Mouse (Mus musculus) cerebellum, adult (tissue): ENCODE results near the gene Btrc.
"Not testable (repeated sequence)": the region's sequence is repeated elsewhere in the genome, so short reads cannot be mapped to it uniquely, and the experiment has no call there.

Source experiments
- ATAC-seq: cut with Nextera tagmentation; 2 replicates; pipeline ENCODE4 v1.9.2; 2017; ENCODE audit warnings: mild to moderate bottlenecking, moderate library complexity, mixed read lengths; ENCODE audit not compliant: insufficient number of reproducible peaks, low FRiP score, low TSS enrichment

Btrc gene

GRCm38 (mm10) chr19:45363384-45363926, at the start of gene Btrc:
TSS of gene Btrc (plus strand) at chr19:45363734.
- ATAC-seq = peak; percentile 100

GRCm38 (mm10) chr19:45317473-45317882, 46.1 kb upstream of the Btrc start:
- no peak for ATAC-seq

- no peak for ATAC-seq
These were observed 42.5 kb upstream of the Btrc start for GRCm38 (mm10) chr19:45321062-45321461.

GRCm38 (mm10) chr19:45329039-45329438, 34.5 kb upstream of the Btrc start:
- ATAC-seq = no peak

GRCm38 (mm10) chr19:45329748-45330298, 33.7 kb upstream of the Btrc start:
- no peak for ATAC-seq

- no peak for ATAC-seq
These were observed 26.8 kb upstream of the Btrc start for GRCm38 (mm10) chr19:45336718-45337117.

GRCm38 (mm10) chr19:45338182-45338581, 25.4 kb upstream of the Btrc start:
- ATAC-seq = no peak

- no peak for ATAC-seq
These were observed 19.6 kb upstream of the Btrc start for GRCm38 (mm10) chr19:45343941-45344340.

GRCm38 (mm10) chr19:45348188-45348587, 15.3 kb upstream of the Btrc start:
- ATAC-seq = no peak

GRCm38 (mm10) chr19:45350456-45350855, 13.1 kb upstream of the Btrc start:
- no peak for ATAC-seq

GRCm38 (mm10) chr19:45352706-45353105, 10.8 kb upstream of the Btrc start:
- ATAC-seq = not testable (repeated sequence)

GRCm38 (mm10) chr19:45355678-45356077, 7.9 kb upstream of the Btrc start:
- ATAC-seq = no peak

- not testable (repeated sequence) for ATAC-seq
These were observed 6.7 kb upstream of the Btrc start for GRCm38 (mm10) chr19:45356868-45357267.

GRCm38 (mm10) chr19:45360486-45360885, 3.0 kb upstream of the Btrc start:
- ATAC-seq = no peak

- ATAC-seq = peak; percentile 8; the same call in 1 of the 2 replicates
These were observed 428 bp downstream of the Btrc start for GRCm38 (mm10) chr19:45363933-45364391.

- no peak for ATAC-seq
These were observed 3.1 kb downstream of the Btrc start for GRCm38 (mm10) chr19:45366651-45367050.

- ATAC-seq = not testable (repeated sequence)
These were observed 21.3 kb downstream of the Btrc start for GRCm38 (mm10) chr19:45384815-45385214.

- ATAC-seq = no peak
These were observed 25.0 kb downstream of the Btrc start for GRCm38 (mm10) chr19:45388551-45388950.

GRCm38 (mm10) chr19:45394078-45394477, 30.5 kb downstream of the Btrc start:
- no peak for ATAC-seq

GRCm38 (mm10) chr19:45411000-45411399, 47.5 kb downstream of the Btrc start:
- no peak for ATAC-seq

- no peak for ATAC-seq
These were observed 49.2 kb downstream of the Btrc start for GRCm38 (mm10) chr19:45412694-45413093.

GRCm38 (mm10) chr19:45413966-45414365, 50.4 kb downstream of the Btrc start:
- no peak for ATAC-seq
